Mouse (Mus musculus) embryo, embryonic 10 days (tissue): ENCODE results near the gene Trabd.
A peak's percentile ranks its signal among the peaks of the same experiment; 100 is the strongest.

Experiments used
- DNase-seq: peaks from one replicate; pipeline ENCODE4 v3.0.0-alpha.2; 2015; ENCODE audit warnings: low spot score

Trabd gene

DNA sequence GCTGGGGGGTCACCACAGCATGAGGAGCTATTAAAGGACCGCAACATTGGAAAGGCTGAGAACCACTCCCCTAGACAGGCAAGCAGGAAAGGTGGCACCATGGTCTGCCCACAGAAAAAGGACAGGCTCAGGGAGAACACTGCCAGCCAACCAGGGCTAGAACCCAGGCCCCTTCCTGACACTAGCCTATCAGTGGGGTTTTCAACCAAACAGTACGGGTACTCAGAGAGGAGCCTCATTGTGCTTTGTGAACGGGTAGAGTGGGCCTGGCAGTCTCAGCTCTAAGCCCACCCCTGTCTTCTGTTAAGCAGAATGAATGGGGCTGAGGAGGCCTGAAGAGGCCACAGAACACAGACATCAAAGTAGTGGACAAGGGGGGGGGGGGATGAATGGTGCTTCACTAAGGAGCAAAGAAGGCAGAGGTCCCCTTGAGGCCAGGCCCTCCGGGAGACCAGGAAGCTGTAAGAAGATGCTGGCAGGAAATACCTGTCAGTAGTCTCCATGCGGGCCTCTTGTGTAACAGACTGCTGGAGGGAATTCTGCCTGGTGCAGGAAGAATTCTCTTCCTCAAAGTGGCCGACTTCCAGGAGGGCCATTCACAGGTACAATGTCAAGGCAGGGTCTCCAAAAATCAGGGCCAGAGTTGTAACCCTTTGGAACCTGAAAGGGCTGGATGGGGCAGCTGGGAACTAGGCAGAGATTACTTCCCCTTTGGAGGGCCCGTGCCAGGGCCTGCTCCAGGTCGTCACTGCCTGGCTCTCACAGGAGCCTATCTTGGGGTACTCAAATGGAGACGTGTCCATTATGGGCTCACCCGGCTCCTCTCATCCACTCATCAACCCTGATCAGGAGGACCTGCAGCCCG, at the start of gene Trabd:
Trabd (plus strand) TSS at position 512 of the 865 bp plus-strand sequence.
- DNase-seq = no peak

DNA sequence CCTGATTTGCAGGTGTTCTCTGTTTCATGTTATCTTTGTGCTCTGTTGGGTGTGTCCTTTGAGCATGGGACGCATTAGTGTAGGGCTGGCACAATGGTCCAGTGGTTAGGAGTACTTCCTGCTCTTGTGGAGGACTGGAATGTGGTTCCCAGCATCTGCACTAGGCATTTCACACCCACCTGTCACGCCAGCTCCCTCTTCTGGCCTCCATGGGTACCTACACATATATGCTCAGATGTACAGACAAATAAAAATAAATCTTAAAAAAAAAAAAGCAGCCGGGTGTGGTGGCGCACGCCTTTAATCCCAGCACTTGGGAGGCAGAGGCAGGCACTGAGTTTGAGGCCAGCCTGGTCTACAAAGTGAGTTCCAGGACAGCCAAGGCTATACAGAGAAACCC, 30.5 kb upstream of the Trabd start:
- DNase-seq = no peak

DNA sequence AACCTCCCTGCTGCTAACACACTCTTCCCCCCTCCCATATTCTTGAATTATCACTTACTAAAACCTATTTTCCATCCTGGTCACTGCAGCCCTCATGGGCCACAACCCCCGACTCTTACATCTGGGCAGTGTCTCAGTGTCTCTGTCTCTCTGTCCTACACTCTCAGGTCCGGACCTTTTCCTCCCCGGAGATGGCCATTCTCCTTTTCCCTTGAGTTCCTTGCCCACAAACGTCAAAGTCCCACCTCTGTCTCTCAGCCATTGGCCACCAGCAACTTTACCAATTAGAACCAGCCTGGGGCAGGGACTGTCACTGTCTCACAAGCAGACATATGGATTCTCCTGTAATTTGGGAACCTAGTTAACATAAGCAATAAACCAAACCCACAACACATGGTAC, 28.6 kb upstream of the Trabd start:
- DNase-seq = no peak

DNA sequence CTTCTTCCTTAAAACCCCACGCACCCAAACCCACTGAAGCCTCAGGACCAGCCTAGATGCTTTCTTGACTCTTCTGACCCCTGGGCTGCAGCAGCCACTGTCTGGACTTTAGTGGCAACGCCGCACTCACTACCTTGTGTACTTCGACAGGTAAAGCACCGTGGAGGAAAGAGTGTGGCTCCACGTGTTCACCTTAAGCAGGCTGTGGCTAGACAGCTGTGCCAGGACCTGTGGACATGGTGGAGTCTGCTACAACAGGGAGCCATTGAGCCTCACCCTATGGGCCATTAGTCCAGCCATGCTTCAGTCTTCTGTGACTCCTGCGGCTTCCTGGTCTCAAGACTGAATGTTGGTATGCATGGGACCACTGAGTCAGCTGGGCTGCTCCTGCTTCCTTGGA, 20.3 kb upstream of the Trabd start:
- DNase-seq = no peak

DNA sequence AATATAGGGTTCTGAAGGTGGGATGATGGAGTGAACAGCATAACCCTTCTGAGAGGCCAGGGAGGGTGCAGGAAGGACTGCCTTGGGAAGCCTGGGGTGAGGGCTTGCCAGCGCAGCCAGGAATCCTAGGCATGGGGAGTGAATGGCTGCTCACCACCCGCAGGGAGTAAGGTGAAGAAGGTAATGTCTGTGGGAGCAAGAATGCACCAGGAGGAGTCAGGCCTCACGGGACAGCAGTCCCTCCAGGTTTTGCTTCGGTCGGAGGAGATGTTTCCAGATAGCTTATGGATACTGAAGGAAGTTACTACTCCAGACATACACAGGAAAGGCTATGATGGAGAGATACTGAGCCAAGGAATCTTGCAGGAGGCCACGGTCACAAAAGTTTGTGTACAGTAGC, 16.2 kb upstream of the Trabd start:
- no peak for DNase-seq

DNA sequence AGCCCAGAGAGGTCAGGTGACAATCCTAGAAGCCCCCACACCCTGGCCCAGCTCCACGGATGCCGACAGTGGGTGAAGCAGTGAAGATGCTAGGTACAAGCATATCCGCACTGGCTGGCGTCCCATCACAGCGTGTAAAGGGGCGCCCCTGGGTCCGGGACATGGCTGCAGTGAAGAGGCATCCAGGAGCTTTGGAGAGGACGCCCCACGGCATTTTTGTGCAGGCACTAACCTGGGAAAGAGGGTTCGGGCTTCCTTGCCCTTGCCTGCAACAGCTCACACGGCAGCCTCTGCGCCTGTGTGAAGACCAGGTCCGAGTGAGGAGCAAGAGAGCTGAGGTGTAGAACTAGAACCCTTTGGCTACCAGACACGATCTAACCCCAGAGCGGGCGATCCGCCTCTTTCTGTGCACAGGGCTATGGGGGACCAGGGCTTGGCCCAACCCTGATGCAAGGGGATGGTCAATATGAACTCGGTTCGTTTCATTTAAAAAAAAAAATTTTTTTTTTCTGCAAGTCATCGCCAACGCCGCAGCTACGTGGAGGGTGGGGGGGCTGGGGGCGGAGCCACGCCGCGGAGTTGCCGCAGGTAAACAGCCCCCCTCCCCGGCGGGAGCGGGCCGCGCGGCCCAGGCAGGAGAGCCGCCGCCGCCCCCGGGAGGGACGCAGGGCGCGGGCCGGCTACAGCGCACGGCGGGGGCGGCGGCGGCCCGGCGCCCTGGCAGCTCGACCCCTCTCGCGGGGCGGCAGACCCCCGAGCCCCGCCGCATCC, 15.6 kb upstream of the Trabd start, which contains the start of gene Panx2:
Panx2 (plus strand) TSS at position 574 of the 771 bp plus-strand sequence.
- peak; percentile 43 for DNase-seq

DNA sequence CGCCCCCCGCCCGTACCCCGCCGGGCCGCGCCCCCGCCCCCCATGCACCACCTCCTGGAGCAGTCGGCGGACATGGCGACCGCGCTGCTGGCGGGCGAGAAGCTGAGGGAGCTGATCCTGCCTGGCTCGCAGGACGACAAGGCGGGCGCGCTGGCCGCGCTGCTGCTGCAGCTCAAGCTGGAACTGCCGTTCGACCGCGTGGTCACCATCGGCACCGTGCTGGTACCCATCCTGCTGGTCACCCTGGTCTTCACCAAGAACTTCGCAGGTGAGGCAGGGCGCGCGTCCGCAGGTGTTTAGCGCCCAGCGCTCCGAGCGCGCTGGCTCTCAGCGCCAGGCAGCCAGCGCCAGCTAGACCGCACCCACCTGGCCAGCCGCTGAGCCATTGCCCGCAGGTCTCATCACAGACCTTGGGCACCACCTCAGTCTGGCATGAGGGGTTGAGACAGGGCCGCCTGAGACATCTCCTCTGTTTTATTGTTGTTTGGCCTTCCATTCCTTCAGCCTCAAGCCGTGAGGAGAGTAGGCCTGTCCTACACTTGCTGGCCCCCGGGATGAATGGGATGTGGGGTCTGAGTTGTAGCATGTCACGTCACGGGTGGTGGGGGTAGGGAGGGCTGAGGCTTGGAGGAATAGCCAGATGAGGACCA, 14.8 kb upstream of the Trabd start:
- peak; percentile 69 for DNase-seq

DNA sequence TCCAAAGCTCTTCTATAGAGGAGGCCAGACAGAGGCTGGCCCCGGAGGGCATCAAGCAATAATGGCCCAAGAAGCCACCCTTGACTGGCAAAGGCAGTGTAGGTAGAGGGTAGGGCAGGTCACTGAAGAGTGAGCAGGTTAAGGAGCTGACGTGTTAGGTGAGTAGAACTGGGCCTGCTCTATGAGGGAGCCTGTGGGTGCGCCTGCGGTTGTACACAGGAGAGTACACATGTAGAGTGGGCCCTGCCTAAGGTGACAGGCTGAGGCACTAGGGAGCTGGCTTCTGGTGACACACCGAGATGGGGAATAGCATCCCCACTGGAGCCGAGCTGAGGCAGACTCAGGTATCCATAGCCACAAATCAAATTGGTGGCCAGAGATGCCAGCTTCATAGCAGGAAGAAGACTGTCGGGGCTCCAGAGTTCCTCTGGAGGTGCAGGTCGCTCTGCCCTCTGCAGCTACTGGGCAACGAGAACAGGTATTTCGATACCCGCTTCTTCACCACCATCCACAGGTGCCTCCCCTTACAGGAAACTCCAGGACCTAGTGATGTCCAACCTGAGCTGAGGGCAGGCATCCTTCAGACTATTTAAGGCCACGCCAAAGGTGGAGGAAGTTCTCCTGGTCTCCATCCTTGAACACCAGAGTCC, 14.0 kb upstream of the Trabd start:
- DNase-seq = no peak

DNA sequence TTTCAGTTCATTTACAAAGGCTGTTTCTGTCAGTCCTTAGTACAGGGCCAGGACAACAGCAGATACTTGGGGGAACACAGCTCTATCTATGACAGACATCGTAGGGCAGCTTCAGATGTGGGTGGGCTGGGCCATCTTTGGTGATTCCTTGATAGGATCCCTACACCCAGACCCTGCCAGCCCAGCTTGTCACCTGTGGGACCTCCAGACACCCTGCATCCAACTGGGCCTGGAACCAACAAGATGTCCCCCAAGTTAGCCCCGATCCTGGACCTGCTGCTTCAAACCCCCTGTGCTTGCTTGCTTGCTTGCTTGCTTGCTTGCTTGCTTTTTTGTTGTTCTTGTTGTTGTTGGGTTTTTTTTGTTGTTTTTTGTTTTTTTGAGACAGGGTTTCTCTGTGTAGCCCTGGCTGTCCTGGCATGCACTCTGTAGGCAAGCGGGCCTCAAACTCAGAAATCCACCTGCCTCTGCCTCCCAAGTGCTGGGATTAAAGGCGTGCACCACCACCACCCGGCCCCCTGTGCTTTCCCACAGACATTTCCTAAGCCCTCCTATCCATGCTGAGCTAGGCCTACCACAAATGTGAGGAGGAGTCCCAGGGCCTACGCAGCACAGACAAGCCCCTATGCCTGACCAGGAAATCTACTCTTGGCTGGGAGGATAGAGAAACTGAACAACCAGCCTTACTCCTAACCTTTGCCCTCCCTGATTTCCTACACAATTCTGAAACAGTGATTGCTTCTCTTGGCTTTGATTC, 13.0 kb upstream of the Trabd start:
- no peak for DNase-seq

DNA sequence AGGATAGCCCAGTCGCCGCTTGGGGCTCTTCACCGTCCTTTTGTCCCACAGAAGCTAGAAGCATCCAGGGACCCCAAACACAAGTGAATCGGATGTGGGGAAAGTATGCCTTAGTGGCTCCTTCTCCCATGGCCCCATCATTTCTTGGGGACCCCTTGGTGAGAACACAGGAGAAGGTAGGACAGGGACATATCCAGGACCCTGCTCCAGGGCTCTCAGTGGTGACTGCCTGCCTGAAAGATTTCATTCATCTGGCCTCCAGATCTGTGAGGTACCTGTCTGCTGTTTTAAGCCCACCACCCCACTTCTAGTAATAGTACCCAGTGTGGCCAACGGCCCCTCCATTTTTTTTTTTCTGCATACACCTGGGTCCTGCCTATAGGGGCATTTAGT, 12.4 kb upstream of the Trabd start:
- DNase-seq = no peak

DNA sequence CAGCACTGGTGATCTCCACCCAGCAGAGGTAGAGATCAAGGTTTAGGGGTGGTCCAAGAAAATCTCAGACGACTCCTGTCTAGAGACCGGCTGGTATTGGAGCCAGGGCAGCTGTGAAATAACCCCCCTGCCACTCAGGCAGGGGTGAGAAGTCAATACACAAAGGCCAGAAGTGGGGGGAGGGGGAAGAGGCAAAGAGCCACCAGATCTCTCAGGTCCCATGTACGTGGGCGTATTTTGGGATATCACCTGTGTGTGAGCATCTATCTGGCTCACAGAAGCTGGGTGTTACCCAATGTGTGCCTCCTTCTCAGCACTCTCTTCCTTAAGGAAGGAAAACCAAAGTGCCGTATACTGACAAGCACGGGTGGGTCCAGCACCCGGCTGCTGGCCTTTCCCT, 11.9 kb upstream of the Trabd start:
- no peak for DNase-seq

DNA sequence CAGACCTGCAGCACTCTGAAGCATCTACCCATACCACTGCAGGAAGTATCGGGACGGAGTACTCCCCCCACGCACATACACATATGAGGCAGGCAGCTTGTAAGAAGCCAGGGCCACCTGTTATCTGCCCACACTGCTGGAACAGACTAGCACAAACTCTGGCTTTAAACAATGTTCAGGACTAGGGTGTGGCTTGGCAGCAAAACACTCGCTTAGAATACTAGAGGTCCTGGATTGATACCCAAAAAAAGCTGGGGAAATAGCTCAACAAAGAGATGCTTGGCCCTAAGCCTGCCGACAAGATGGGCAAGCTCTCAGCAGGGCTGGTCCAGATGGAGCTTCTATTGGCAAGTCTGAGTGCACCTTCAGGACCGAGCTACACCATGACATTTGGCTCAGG, 11.4 kb upstream of the Trabd start:
- no peak for DNase-seq

DNA sequence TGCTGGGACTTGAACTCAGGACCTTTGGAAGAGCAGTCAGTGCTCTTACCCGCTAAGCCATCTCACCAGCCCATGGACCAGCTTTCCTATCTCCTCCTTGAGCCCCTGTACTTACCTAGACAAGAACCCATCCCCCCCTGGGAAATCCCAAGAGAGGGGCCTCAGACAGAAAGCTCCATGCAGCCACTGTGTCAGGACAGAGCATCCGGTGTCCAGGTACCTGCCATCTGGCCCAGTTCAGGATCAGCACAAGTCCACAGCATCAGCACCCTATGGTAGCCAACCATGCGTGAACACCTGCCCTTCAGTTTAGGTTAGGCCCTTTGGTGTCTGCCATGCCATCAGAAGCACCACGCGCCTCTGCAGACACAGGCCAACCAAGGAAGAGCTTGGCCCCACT, 10.0 kb upstream of the Trabd start:
- DNase-seq = no peak

DNA sequence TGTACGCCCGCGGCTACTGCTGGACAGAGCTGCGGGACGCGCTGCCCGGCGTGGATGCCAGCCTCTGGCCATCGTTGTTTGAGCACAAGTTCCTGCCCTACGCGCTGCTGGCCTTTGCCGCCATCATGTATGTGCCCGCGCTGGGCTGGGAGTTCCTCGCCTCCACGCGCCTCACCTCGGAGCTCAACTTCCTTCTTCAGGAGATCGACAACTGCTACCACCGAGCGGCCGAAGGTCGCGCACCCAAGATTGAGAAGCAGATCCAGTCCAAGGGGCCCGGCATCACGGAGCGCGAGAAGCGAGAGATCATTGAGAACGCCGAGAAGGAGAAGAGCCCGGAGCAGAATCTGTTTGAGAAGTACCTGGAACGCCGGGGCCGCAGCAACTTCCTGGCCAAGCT, 7.3 kb upstream of the Trabd start:
- DNase-seq = peak; percentile 12

DNA sequence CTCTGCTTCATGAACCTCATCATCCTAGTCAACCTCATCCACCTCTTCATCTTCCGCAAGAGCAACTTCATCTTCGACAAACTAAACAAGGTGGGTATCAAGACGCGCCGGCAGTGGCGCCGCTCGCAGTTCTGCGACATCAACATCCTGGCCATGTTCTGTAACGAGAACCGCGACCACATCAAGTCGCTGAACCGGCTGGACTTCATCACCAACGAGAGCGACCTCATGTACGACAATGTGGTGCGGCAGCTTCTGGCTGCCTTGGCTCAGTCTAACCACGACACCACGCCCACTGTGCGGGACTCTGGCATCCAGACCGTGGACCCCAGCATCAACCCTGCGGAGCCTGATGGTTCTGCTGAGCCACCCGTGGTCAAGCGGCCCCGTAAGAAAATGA, 6.7 kb upstream of the Trabd start:
- peak; percentile 15 for DNase-seq

DNA sequence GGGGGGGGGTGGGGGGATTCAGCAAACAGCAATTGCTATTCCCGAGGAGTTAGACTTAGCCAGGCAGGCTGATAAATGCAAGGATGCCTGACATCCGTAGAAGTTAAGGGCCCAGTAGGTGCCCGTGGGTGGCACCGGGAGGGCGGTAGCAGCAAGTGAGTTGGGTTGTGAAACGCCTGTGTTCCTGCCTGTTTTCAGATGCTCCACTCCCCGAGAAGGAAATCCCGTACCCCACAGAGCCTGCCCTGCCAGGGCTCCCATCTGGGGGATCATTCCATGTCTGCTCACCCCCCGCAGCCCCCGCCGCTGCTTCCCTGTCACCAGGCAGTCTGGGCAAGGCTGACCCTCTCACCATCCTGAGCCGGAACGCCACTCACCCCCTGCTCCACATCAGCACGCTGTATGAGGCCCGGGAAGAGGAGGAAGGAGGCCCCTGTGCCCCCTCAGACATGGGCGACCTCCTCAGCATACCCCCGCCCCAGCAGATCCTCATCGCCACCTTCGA, 5.5 kb upstream of the Trabd start:
- no peak for DNase-seq

DNA sequence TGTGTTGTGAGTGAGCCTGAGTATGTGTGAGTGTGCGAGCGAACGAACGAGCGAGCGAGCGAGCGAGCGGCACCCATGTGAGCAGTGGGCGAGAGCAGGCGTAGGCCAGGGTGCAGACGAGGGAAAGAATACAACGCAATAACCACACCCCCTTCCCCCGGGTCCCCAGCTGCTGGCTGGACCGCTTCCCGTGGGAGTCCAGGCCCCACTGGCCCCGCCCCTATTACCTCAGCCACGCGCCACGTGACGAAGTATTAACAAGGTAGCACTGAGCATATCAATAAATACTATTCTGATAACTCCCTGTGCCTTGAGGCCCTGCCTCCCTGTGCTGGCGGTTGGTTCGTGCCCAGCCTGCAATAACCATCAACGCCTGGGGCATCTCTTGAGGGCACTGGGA, 4.3 kb upstream of the Trabd start:
- DNase-seq = no peak

DNA sequence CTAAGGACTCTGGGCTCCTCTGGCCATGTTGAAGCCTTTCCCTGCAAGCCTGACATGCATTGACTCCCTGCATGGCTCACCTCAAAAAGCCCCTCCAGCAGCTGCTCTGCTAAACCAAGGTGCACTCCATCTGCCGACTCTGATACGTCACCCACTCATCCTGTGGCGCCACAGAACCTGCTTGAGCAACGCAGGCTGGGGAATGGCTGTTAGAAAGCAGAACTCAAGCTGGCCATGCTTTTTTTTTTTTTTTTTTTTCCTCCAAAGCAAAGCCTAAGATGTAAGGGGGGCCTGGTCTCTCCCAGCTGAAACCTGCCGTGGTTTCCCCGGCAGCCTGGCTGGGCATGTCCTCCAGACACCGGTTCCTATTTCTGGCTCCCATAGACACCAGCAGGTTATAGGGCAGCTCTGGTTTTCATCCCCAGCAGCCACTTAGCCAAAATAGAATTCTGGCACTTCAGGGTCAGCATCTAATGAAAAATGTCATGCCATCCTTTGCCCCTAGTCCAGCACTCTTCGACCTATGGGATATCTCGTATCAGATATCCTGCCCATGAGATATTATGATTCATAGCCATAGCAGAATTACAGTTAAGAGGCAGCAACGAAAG, 826 bp upstream of the Trabd start:
- no peak for DNase-seq

DNA sequence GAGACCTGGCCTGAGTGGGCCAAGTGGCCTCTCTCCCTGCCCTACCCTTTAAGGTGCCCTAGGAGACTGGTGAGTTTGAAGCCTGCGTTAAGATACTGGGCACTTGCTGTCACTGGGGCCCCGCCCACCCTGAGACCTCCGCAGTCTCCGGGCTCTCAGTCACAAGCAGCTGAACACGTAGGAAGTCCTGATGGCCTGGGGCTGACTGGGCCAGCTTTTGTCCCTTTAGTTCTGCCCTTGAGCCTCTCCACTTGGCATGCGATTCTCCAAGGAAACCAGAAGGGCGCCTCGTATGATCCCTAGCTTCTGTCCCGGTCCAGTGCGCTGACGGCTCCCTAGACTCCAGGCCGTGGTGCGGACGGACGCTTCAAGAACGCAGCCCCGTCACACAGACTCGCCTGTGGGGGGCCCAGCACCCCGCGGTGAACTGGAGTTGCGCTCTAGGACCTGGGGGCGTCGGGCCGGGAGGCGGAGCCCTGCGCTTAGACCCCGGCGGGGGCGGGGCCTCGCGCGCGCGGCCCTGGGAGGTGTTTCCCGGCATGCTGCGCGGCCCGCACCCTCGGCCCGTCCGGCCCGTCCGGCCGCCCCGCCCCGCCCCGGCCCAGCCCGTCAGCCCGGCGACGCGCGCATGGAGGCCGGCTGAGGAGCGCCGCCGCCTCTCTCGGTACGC, 689 bp downstream of the Trabd start:
- peak; percentile 83 for DNase-seq

DNA sequence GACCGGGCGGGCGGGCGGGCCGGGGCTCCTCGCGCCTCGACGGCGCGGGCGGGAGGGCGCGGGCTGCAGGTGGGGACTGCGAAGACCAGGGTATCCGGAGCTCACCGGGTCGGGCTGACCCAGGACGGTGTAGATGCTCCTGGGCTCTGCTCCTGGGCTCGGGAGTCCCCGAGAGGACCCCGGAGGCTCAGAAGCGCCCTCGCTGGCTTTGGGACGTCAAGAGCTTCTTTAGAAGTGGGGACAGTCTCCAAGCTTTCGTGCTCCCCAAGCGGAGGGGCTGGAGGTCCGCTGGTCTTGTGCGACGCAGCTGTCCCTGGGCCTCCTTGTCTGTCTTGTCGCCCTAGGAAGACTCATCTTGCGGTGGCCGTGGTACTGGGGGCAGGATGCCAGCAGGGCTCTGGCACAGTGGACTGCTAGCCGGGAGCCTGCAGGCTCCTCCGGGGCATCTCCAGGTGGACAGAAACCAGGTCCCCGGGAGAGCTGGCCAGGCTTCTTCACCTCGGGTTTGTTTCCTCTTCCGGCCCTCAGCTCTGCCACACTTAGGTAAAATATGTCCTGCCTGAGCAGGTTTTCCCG, 1.3 kb downstream of the Trabd start:
- DNase-seq = peak; percentile 38
